Mouse (Mus musculus): ENCODE results near the gene Bloc1s3.

Bloc1s3 gene

GRCm38 (mm10) chr7:19457414-19458071 lies 50.6 kb downstream of the Bloc1s3 start:
- in situ Hi-C loops (cut with MboI; ENCODE audit: low sequenced_read_pairs) = no loop called here

DNA sequence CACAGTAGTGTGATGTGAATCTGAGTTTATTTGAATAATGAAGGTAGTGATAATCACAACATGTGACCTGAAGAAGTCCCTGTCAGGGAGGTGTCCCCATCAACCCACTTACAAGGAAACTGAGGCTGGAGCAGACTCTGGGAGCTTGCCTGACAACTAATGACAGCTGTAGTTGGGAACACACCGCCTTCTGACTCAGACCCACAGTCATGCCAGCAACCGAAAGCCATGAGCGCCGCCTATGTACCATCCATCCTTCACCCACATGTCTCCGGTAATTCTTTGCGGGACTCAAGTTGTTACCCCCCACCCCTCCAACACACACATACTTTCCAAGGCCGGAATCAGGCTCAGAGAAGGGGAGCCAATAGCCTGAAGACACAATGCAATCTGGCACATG lies 51.5 kb downstream of the Bloc1s3 start:
- in situ Hi-C loops (cut with MboI; ENCODE audit: low sequenced_read_pairs) = no loop called here

DNA sequence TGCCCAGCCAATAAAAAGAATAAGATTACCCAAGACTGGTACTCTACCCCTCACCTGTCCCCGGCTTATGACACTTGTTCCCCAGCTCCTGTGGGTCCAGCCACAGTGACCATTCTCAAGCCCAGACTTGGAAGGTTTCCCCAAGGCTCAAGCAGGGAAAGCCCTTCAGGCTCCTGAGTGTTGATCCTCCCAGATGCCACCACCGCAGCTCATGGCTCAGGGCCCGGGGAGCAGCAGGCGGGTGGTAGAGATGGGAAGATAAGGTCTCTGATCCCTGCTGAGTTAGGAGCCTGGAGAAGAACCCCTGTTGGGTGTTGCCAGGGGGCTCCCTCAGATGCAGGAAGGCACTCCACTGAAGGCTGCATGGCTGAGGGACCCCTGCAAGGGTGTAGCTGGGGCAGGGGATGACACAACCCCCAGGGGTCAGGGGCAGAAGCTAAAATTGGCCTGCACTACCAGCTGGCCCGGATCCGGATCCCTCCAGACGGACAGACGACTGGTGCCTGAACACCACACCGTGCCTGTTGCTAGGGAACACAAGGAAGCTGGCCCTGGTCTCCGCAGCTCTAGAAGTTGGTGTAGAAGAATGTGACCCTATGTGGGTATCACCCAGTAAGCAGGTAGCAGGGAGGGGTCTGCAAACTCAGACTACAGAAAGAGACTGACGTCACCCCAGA lies 52.2 kb downstream of the Bloc1s3 start:
- in situ Hi-C loops (cut with MboI; ENCODE audit: low sequenced_read_pairs) = no loop called here

GRCm38 (mm10) chr7:19455186-19455585 lies 53.0 kb downstream of the Bloc1s3 start:
- in situ Hi-C loops (cut with MboI; ENCODE audit: low sequenced_read_pairs) = no loop called here
